Mouse (Mus musculus) stomach, embryonic 14.5 days (tissue): ENCODE measurements around the gene Tle3. TPM values are rescaled to one million over a fixed set of nuclear protein-coding genes. Genes with fewer than 3 reads are reported as not detected.

Experiments used
- ATAC-seq: fragments of 200-750 bp; cut with Nextera tagmentation; 2 replicates; pipeline ENCODE4 v1.8.0; 2017; ENCODE audit warnings: low read depth, moderate TSS enrichment; ENCODE audit not compliant: insufficient number of reproducible peaks, insufficient read depth, low FRiP score
- H3K27ac ChIP-seq: fragments of 300-500 bp; sonication (generic); 2 replicates; pipeline ENCODE4 v1.5.1; 2014; ENCODE audit warnings: mild to moderate bottlenecking, low read length, moderate library complexity, mixed read lengths
- H3K27me3 ChIP-seq: fragments of 300-500 bp; sonication (generic); 2 replicates; pipeline ENCODE4 v1.6.1; 2014; ENCODE audit warnings: low read length, control low read depth, mixed read lengths; ENCODE audit not compliant: control insufficient read depth, insufficient read depth
- H3K36me3 ChIP-seq: fragments of 300-500 bp; sonication (generic); 2 replicates; pipeline ENCODE4 v1.6.1; 2014; ENCODE audit warnings: mild to moderate bottlenecking, control low read depth, low read length, moderate library complexity, mixed read lengths; ENCODE audit not compliant: control insufficient read depth, insufficient read depth
- H3K4me1 ChIP-seq: fragments of 300-500 bp; sonication (generic); 2 replicates; pipeline ENCODE4 v1.6.1; 2014; ENCODE audit warnings: low read length, control low read depth, mixed read lengths; ENCODE audit not compliant: control insufficient read depth, insufficient read depth
- H3K4me2 ChIP-seq: fragments of 300-500 bp; sonication (generic); replicated peaks from 2 replicates; pipeline ENCODE4 v1.6.1; 2014; ENCODE audit warnings: low read depth, low read length, control low read depth
- H3K4me3 ChIP-seq: fragments of 300-500 bp; sonication (generic); 2 replicates; pipeline ENCODE4 v1.5.1; 2014; ENCODE audit warnings: low read depth, low read length, control low read depth
- H3K9ac ChIP-seq: fragments of 300-500 bp; sonication (generic); replicated peaks from 2 replicates; pipeline ENCODE4 v1.6.1; 2014; ENCODE audit warnings: low read depth, mild to moderate bottlenecking, control low read depth, low read length, moderate library complexity, mixed read lengths
- H3K9me3 ChIP-seq: fragments of 300-500 bp; sonication (generic); 2 replicates; pipeline ENCODE4 v1.6.1; 2016; ENCODE audit warnings: low read depth, low read length, control low read depth; ENCODE audit not compliant: control insufficient read depth
- WGBS: fragments of 180-500 bp; shearing (Covaris S2); extraction: QIAGEN DNeasy Blood & Tissue Kit; methylation state at CpG from one replicate; pipeline ENCODE4 v1.1.7; 2014; 5-methylcytosine and 5-hydroxymethylcytosine counted together
- polyA plus RNA-seq: library from polyadenylated mRNA; unstranded; fragments of >200 nt; fragmentation: Nextera tagmentation; extraction: Ambion mirVana; gene quantifications from 2 replicates; pipeline ENCODE4 v1.2.1, GENCODE M21; 2014

Gene Tle3
- polyA plus RNA-seq, 1 experiment from 2014 or later = 31.9 TPM

DNA sequence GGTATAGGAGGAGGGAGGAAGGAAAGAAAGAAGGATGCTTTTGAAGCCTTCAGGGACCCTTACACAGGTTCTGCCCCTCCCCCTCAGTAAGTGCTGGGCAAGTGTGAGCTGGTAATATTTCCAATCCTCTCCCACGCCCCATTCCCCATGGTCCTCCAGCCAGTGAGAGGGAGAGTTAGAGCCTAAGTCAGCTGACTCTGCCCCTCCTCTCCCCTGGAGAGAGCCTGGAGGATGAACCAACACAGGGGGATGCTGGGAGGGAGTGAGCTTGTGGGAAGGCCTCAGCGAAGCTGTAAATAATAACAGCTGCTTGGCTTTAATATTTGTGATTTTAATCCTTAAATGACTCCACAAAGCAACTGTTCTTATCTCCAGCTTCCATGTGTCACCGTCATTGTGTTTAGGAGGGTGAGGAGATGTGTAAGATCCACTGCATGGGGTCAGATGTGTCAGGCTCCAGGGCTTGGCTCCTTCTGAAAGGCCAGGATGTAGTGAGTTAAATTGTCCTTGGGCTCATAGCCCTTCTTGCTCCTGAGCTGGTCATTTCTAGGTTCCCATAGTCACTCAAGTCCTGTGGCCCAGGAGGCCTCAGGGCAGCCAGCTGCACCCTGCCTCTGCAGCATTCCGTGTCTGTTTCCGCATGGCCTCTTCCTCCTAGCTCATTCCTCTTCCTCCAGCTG, 70.9 kb downstream of the Tle3 start:
- ATAC-seq = no peak

DNA sequence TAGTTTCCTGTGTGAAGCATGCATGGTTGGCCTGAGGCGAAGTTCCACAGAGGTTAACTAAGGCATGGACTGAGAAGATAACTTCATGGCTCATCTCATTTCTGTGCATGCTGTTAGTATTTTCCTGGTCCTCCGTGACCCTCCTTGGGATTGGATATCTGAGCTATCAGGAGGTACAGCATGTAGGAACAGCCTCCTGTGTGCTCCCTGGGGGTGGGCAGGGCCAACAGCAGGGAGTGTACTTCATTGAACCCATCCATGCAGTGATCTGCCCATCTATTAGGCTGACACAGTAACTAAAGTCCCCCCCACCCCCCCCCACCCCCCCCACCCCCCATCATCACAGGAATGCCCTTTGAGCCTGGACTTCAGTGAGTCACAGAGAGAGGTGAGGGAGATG, 73.0 kb downstream of the Tle3 start:
- WGBS = 88% methylated on average over 2 of the region's 2 CpGs
- no peak overlapping the region for H3K4me2 ChIP-seq
- no peaks in the 10 kb centered on the region for H3K9me3 ChIP-seq
- no peak for ATAC-seq
- no peak overlapping the region for H3K27ac ChIP-seq
- H3K4me1 ChIP-seq = peaks cover 5% of the 10 kb centered on the region
- H3K36me3 ChIP-seq = no peaks in the 10 kb centered on the region
- no peaks in the 10 kb centered on the region for H3K27me3 ChIP-seq
- H3K4me3 ChIP-seq = no peak overlapping the region
- H3K9ac ChIP-seq = no peak overlapping the region

More for the DNA sequence above, 70.9 kb downstream of the Tle3 start:
- Histone ChIP-seq H3K4me3 (no peak overlapping the region), H3K9me3 (no peaks in the 10 kb centered on the region), H3K27me3 (no peaks in the 10 kb centered on the region), H3K9ac (no peak overlapping the region), H3K4me2 (no peak overlapping the region), H3K4me1 (peaks cover 5% of the 10 kb centered on the region), H3K36me3 (no peaks in the 10 kb centered on the region), H3K27ac (no peak overlapping the region)
- 43% methylated on average over 5 of the region's 5 CpGs for WGBS

DNA sequence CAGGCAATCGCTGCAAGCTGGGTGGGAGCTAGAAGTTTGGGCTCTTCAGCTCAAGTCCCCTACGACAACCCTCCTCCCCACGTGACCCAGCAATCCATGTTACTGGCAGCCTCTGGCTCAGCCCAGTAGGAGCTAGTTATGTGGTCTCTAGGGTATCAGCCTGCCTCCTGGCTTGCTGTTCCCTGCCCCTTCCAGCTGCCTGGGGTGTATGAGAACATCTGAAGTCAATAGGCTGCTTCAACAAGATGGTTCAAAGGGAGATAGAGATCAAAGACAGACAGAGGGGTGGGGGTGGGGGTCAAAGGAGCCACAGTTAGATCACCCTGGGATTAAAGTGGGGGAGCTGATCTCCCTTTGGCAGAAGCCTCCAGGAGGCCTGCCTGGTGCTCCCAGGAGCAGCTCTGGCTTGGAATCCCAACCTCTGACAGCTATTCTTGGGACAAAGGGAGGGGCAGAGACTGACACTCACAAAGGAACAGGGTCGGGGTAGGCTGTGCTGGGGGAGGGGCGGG, 73.6 kb downstream of the Tle3 start:
- WGBS = 23% methylated on average over 5 of the region's 5 CpGs
- Histone ChIP-seq H3K27ac (no peak overlapping the region), H3K9ac (no peak overlapping the region), H3K4me2 (no peak overlapping the region), H3K36me3 (no peaks in the 10 kb centered on the region), H3K27me3 (no peaks in the 10 kb centered on the region), H3K9me3 (no peaks in the 10 kb centered on the region), H3K4me1 (peaks cover 5% of the 10 kb centered on the region), H3K4me3 (no peak overlapping the region)
- no peak for ATAC-seq

DNA sequence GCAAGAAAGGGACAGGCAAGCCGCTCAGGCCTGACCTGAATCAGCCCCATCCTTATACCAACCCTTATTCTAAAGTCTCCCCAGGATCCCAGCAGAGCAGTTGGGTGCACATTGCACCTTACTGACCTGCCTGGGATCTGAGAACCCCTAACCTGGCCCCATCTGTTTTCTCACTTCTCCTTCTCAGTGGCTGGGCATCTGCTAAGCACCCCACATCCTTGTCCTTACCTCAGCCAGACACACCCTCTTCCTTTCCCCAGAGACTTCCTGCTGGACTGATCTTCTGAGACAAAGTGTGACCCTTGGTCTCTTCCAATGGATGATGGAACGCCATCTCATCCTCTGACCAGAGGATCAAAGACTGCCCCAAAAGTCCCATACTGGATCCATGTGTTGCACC, 74.8 kb downstream of the Tle3 start:
- no peak overlapping the region for H3K4me2 ChIP-seq
- H3K9me3 ChIP-seq = no peaks in the 10 kb centered on the region
- WGBS = 84% methylated on average over 2 of the region's 2 CpGs
- no peak overlapping the region for H3K4me3 ChIP-seq
- no peak overlapping the region for H3K9ac ChIP-seq
- H3K4me1 ChIP-seq = peaks cover 5% of the 10 kb centered on the region
- no peak for ATAC-seq
- H3K27me3 ChIP-seq = no peaks in the 10 kb centered on the region
- no peak overlapping the region for H3K27ac ChIP-seq
- no peaks in the 10 kb centered on the region for H3K36me3 ChIP-seq

DNA sequence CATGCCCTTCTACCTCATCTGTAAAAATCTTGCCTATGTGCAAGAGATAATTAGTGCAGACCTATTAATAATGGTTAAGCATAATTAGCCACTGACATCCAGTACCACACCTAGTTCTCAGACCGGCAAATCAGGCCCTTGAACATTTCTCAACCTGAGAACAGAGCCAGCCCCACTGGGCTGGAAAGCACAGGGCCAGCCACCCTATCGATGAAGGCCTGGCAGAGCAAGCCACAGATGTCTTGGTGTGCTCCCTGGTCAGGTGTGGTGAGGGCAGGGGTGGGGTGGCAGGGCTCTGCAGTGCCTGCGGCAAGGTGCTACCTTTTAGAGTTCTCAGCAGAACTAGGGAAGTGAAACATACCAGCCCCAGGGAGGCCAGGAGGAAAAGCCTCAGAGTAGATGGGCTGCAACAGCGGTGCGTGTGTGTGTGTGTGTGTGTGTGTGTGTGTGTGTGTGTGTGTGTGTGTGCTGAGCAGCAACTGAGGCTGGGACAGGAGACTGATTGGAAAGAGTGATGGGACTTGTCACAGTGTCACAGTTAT, 77.3 kb downstream of the Tle3 start:
- no peaks in the 10 kb centered on the region for H3K4me1 ChIP-seq
- ATAC-seq = no peak
- H3K27ac ChIP-seq = no peak overlapping the region
- no peaks in the 10 kb centered on the region for H3K9me3 ChIP-seq
- no peaks in the 10 kb centered on the region for H3K27me3 ChIP-seq
- no peak overlapping the region for H3K9ac ChIP-seq
- H3K4me3 ChIP-seq = no peak overlapping the region
- no peak overlapping the region for H3K4me2 ChIP-seq
- no peaks in the 10 kb centered on the region for H3K36me3 ChIP-seq
- WGBS = 64% methylated on average over 5 of the region's 5 CpGs

DNA sequence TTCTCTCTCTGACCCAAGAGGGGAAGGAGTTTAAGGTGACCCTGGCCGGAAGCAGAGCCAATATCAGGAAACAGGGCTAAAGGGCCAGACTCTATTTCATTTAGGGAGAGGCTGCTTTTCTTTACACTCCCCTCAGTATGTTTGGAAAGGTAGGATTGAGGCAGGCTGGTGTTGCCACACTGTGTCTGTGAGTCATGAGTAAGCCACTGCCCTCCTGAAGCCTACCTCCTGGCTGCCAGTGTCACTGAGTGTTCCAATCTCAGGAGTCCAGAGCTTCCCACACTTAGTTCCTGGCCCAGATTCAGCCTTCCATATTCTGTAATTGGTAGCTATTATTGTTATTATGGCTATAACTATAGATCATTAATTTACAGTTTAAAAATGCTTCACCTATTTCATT, 79.9 kb downstream of the Tle3 start:
- Histone ChIP-seq H3K4me2 (no peak overlapping the region), H3K27me3 (no peaks in the 10 kb centered on the region), H3K4me3 (no peak overlapping the region), H3K4me1 (peaks cover 6% of the 10 kb centered on the region; the same call in 1 of the 2 replicates), H3K36me3 (no peaks in the 10 kb centered on the region), H3K9me3 (no peaks in the 10 kb centered on the region), H3K27ac (no peak overlapping the region), H3K9ac (no peak overlapping the region)
- 68% methylated on average over 1 of the region's 1 CpGs for WGBS
- no peak for ATAC-seq

DNA sequence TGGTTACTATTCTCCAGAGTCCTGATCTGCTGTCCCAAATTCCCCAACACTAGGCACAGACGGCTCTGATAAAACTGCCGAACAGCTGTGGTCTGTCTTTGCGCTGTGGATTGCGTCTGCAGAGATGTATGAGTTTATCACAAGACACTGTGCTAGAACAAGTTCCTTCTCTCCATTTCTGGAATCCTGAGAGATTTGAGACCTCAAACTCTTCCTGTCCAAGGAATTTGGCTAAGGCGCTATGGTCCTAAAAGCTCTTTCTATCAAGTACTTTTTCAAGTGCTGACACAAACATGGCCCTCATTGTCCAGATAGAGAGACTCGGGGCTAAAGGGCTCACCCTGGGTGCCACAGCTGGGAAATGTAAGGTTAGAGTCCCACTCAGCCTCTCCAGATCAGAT, 83.7 kb downstream of the Tle3 start:
- WGBS = 43% methylated on average over 6 of the region's 6 CpGs

DNA sequence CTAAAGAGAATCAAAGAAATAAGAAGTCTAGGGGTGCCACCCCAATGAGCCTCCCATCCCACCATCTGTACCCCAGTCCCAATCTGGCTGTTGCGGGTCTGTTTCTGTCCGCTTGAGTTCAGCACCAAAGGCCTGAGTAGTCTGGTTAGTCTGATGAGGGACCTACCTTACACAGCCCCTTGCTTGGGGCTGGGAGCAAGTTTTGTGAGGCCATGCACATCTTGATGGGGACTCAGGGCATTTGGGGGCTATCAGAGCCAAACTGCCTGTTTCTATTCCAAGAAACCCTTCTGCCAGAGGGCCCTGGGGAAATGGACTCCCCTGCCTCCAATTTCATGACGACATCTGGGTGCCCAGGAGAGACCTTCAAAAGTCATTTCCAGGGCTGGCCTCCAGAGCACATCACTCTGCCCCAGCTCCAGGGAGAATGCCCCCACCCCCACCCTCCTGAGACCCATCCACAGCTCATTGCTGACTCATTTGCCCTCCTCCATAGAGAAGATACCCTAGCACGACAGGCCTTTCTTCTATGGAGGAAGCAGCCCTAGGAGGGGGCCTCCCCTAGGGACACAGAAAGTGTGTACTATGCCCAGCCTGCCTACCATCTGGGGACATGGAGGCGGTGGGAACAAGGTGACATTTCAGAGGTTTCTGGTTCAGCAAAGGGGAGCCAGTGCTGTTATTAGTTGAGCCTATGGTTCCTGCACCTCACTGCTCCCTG, 84.4 kb downstream of the Tle3 start:
- 68% methylated on average over 5 of the region's 5 CpGs for WGBS
- Histone ChIP-seq H3K4me3 (no peak overlapping the region), H3K27me3 (no peaks in the 10 kb centered on the region), H3K27ac (no peak overlapping the region), H3K9ac (no peak overlapping the region), H3K4me2 (no peak overlapping the region), H3K36me3 (no peaks in the 10 kb centered on the region), H3K4me1 (peaks cover 6% of the 10 kb centered on the region; the same call in 1 of the 2 replicates), H3K9me3 (no peaks in the 10 kb centered on the region)
- no peak for ATAC-seq

More for the DNA sequence above, 83.7 kb downstream of the Tle3 start:
- Histone ChIP-seq H3K4me3 (no peak overlapping the region), H3K27ac (no peak overlapping the region), H3K36me3 (no peaks in the 10 kb centered on the region), H3K27me3 (no peaks in the 10 kb centered on the region), H3K9me3 (no peaks in the 10 kb centered on the region), H3K4me2 (no peak overlapping the region), H3K4me1 (peaks cover 6% of the 10 kb centered on the region; the same call in 1 of the 2 replicates), H3K9ac (no peak overlapping the region)
- no peak for ATAC-seq
